Mouse (Mus musculus) adipocyte (in vitro differentiated cells): ENCODE data around the gene Tldc1.

ENCODE experiments used
- DNase-seq: peaks from one replicate; pipeline ENCODE4 v3.0.0-alpha.2; 2016; ENCODE audit warnings: low spot score

Tldc1 gene

DNA sequence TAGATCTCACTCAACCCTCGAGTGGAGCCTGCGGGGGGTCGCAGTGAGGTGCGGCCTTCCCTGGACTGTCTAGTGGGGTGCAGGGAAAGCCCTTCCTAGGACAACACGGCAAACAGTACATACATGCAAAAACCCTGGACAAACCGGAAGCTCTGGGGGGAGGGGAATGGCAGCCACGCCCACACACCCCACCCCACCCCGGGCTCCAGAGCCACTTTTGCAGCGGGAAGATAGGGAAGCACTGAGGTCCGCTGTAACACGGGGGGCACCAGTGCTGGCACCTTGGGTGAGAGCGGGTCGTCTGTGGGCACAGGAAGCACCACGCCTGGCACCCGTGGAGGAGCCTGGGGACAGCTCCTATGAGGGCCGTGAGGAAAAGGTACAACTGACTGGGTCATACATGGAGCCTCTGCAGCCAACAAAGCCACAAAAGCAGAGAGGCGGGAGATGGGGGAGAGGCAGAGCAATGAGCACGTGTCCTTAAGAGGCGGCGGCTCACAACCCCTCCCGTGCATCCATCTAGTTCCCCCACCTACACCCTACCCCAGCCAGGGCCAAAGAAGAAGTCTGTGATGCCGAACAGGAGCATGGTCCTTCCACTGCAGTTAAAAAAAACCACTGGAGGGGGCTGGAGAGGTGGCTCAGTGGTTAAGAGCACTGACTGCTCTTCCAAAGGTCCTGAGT lies 12.3 kb downstream of the Tldc1 start:
- DNase-seq, result no peak

DNA sequence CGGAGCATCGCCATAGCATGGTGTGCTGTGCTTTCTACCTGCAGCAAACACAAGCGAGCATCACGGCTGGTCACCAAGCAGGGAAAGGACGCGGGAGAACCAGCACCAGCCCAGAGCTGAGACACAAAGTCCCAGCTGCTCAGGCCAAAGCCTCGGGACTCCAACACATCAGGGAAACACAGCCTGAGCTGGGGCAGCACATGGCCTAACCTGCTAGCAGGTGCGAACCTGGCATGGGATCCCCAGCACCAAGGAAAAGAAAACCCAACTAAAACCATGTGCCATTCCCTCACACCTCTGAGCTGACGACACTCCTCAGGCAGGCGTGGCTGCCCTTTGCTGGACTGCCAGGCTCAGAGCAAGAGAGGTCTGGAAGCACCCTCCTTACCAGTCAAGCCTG lies 12.9 kb downstream of the Tldc1 start:
- no peak for DNase-seq

DNA sequence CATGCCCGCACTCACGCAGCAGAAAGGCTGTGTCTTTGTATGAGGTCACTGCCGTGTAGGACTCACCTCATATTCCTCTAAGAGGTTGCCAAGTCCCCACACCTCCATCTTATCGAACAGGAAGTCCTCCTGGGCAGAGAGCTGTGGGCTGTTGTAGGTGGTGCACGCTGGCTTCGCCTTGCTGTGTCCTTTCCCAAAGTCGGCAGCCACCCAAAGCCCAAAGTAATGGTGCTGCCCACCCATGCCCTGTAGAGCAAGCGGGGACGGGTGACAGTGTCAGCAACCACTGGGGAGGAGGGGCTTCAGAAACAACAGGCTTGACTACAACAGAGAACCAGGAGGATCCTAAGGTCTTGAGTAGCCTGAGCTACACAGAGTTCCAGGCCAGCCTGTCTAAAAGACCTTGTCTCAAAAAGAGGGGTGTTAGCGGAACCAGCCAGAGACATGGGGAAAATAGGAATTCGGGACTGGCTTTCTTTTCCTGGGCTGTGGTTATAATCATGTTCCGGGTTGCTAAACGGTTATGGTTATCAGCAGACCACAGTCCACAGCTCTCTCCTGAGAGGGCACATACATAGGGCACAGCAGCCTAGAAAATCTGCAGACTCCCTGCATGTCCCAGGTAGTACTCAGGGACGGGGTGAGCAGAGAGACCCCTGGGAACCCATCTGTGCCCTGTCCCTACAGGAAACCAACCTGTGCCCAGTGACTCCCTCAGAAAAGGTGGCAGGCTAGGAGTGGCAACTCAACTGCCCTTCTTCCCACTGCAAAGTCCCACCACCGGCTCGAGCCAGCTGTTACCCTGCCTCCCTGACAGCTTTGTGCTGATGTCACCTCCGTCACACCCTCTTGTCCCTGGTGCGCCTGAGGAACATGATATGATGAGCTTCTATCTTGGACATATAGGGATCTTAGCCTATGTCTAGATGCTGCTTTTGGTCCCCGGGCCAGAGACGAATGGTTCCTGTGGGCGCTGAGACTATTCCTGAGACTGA lies 15.7 kb downstream of the Tldc1 start:
- DNase-seq, result no peak

DNA sequence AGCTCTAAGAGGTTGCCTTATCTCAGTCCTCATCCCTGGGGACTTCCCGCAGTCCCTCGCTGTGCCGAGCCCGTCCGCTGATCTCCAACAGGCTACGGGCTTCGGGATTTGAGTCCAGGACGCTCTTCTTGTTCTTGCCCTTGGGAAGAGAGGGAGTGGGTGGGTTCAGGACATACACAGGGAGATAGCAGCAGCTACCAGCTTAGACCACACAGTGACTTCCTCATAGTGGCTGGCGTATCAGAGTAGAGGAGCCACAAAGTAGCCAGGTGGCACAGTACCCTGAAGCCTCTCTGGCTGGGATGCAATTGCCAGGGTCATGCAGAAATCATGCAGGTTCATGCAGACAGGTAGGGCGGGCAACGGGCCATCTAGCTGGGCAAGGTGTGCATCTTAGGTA lies 16.5 kb downstream of the Tldc1 start:
- DNase-seq, result no peak

DNA sequence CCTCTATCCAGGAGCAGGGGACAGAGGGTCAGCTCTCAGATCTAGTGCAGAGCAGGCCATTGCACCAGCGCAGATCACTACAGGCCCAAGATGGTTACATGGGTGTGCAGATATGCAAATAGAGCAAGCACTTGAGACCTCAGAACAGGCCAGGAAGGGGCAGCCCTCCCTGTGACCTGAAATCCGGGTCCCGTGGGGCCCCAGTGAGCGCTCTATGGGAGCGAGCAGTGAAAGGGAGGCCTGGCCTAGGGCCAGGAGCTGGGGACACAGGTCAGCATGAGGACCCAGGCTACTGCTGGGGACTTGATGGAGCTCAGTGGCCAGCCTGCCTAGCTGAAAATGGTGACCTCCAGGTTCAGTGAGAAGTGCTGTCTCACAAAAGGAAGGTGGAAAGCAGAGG lies 21.7 kb downstream of the Tldc1 start:
- no peak for DNase-seq

DNA sequence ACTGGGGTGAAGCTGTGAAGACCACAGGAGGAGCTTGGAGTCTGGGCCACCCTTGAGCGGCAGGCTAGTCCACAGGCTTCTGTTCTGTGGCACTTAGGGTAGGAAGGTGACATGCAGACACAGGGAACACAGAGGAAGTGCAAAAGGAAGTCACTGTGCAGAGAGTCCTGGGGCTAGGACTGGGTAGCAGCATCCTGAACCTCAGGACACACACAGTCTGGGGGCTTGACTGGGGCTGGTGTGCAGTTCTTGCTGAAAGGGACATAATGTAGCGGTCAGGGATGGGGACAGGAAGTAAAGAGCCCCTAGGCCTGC lies 22.1 kb downstream of the Tldc1 start:
- DNase-seq, result no peak

DNA sequence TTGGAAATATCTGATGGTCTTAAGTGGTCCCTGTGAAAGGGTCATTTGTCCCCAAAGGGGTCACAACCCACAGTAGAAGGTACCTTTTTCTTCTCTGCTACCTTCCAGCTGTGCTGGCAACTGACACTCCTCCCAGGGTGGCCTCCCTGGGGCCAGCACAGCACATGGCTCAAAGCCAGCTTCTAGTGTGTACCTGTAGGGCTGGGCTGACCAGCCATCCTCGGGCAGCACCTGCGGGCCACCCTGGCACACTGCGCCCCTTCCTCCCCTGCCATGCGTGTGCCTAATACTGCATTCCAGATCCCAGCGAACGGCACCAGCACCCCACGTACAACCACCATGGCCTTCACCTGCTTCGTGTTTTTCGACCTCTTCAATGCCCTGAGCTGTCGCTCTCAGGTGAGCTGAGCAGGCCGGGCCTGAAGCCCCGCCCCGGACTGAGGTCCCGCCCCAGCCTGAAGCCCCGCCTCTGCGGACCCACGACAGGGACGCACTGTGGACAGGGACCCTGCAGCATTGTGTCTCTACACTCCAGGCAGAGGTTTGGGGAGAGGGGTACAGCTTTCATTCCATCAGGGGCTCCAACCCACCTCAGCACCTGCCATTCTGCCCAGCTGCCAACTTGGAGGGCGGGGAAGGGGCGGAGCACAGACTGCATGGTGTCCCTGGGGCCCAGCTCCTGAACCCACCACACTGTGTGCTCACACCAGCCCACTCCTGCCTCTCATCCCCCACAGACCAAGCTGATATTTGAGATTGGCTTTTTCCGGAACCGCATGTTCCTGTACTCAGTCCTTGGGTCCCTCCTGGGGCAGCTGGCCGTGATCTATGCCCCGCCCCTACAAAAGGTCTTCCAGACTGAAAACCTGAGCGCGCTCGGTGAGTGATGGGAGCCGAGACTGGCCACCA lies 22.7 kb downstream of the Tldc1 start:
- DNase-seq, result no peak

DNA sequence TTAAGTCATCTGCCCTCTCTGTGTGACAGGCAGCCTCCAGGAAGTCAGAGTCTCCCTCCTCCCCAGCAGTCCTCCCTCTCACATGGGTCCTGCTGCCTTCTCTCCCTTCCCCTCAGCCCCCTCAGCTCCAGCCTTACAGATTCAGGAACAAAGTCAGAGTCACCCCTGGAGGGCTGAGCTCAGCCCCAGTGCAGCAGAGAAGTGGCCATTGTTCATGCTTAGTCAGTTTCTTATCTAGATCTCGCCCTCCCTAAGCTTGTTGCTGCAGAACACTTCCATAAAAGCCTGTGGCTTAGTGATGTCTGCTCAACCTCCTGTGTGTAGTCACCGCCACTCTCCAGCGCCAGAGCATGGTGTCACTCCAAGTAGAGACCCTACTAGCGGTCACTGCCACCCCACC lies 33.6 kb downstream of the Tldc1 start:
- no peak for DNase-seq

DNA sequence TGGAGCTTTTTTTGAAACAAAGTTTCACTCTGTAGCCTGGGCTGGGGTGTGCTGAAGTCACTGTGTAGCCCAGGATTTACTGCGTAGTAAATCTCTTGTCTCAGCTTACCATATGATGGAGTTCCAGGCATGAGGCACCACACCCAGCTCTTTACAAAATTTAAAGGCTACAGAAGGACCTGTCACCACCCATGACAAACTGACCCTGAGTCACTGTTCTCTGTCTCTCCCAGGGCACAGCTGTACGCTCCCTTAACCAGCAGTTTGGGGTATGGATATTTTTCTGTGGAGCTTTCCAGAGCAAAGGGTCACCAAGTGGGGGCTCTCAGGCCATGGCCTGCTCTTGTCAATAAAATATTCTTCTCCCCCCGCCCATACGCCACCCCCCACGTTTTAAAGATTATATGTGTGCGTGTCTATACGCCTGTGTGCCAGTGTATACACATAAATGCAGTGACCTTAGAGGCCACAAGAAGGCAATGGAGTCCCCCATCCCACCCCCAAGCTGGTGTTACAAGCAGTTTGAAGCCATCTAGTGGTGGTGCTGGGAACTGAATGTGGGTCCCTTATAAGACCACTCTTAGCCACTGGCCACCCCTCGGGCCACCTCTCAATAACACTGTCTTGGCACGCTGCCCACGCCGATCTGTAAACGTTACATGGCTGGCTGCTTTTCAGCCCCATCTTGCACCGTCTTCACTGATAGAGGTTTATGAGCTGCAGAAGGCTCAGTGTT lies 34.8 kb downstream of the Tldc1 start:
- peak; percentile 7 for DNase-seq

DNA sequence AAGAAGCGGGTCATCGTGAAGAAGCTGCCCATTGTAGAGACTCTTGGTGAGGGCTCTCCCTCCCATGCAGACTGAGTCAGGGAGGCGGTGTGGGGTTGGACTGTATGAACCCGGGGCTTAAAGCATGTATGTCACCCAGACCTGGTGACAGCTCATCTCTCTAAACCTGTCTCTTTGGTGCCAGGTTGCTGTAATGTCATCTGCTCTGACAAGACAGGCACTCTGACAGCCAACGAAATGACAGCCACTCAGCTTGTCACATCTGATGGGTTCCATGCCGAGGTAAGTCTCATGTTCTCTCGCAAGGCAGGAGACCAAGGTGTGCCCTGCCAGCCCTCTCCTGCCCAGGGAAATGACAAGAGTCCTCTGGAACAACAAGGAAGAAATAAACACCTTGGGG lies 35.8 kb downstream of the Tldc1 start:
- no peak for DNase-seq

DNA sequence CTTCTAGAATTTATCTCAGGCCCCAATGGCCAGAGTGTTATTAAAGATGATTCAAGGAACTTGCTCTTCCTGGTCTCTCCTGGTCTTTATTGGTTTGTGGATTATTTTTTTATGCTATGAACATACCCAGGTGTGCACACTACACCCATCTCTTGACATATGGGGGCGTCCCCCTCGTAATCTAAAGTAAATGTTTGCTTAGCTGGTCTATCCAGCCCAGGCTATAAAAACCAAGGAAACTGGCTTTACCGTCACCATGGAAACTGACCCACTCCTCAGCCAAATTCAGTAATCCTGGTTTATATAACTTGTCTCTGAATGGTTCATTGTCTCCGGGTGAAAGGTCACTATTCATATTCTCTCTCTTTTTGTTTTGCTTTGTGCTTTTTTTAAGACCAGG lies 37.6 kb downstream of the Tldc1 start:
- DNase-seq, result no peak

DNA sequence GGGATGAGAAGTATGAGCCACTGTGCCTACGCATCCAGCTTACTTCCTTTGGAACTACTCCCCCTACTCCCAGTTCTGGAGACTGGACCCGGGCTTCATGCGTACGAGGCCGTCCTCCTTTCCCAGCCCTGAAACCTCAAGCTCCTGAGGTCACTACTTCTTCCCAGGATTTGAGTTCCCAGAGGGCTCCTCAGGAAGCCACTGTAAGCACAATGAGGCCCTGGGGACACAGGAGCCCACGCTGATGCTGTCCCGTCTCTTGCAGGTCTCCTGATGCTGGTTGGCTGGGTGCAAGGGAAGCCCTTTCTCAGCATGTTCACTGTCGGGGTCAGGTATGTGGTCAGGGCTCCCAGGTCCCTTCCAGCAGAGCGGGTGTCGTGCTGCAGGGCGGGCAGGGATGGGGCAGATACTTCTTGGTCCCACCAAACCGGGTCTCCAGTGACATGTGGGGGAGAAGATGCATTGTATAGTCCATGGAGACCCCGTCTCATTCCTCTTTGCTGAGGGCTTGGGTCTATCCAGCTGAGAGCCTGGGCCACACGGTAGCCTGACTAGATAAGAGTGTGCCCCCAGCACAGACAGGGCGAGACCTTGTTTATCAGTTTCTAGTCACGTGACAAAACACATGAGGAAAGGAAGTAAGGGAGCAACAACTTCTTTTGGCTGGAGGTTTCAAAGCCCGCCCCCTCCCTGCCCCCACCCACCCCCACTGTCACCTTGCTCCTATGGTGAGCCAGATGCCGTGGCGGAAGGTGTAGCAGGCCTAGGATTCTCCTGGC lies 39.9 kb downstream of the Tldc1 start:
- DNase-seq, result no peak

DNA sequence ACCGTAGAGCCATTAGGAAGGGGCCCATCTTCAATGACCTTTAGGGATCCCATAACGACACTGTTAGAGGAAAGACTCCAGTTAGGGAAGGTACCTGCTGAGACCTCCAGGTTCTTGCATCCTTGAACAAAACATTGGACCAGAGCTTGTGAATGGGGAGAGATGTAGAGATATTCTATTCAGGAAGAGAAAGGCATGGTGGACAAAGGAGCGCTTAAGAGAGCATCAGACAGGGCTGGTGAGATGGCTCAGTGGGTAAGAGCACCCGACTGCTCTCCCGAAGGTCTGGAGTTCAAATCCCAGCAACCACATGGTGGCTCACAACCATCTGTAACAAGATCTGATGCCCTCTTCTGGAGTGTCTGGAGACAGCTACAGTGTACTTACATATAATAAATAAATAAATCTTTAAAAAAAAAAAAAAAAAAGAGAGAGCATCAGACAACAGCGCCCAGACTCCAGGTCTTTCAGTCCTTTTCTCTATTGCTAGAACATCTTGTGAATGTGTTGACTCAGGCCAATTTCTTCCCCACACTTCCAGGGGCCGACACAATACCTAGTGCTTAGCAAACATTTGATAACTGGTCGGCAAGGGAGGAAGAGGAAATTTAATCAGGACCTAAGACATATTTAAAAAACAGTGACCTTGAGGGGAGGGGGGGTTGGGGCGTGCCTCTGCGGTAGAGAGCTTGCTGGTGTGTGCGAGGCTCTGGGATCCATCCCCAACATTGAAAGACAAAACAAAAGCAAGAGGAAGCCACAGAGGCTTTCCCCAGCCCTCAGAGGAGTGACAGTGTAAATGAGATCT lies 40.9 kb downstream of the Tldc1 start:
- no peak for DNase-seq

DNA sequence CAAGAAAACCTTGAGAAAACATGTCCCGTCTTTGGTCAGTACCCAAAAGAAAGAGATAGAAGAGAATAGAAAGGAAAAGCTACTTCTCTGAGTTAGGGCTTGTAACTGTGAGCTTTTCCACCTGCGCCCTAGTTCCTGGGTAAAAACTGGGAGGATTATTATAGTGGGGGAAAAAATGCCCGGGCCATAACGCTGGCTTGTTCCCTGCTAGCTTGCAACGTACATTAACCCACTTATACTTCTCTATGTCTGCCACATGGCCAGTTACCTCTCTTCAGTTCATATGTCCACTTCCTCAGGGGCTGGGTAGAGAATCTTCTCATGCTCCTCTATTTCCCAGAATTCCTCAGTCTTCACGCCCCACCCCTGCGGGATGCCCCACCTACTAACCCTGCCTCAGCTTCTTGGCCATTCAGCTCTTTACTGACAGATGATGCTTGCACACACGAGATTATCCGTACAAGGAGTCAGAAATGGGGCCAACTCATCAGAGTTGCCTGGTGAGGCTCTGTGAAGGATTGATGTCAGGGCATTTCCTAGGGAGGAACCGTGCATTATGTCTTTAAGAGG lies 41.8 kb downstream of the Tldc1 start:
- no peak for DNase-seq

DNA sequence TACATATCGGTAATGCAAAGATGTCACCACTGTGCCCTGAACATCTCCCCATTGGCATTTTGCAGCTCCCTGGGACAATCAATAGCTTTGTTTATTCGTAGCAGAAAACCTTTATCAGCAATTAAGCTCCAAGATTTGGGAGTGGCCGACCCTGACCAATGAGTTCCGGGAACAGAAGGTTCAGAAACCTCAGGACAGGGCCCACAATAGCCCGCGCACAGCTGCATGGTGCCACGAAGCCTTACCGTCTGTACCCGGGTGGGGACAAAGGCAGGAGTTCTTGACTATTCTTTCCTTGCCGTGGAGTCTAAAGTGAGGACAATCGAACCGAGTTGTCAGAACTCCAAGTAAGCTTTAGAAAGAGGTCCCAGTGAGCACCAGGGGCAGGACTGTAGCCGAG lies 46.1 kb downstream of the Tldc1 start:
- no peak for DNase-seq

DNA sequence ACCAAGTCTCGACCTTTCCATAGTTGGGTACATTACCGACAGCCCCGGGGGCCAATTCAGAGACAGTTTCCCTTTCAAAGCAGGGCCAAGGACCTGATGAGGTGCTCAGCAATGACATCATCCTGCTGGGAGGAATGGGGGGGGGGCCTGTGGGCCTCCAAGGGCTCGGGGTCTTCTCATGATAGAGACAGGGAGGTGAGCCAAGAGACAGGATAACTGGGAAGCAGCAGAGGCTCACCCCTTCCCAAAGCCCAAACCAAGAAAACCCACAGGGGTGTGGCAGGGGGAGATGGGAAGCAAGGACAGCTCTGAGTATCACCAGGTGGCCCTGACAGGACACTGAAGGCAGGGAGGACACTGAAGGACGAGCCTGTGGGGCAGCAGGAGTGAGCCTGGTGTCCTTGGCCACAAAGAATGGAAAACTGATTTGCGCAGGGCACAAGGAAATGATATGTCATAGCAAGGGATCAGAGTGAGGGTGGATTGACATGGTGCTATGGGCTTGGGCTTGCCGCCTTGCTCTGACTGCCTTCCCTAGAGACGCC lies 49.8 kb downstream of the Tldc1 start:
- DNase-seq, result no peak

DNA sequence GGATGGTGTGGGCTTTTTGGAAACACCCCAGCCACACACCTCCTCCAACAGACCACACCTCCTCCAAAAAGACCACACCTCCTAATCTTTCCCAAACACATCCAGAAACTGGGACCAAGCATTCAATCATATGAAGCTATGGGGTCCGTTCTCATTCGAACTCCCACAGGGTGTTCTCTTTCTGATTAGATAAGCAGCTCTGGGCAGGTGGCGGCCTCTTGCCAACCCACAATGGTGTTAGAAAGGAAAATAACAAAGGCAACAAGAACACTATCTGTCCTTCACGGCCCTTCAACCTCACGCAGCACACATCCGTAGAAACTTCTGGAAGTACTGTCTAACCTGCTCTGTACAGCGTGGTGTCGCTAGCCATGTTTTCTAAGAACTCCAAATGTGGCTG lies 51.1 kb downstream of the Tldc1 start:
- no peak for DNase-seq

DNA sequence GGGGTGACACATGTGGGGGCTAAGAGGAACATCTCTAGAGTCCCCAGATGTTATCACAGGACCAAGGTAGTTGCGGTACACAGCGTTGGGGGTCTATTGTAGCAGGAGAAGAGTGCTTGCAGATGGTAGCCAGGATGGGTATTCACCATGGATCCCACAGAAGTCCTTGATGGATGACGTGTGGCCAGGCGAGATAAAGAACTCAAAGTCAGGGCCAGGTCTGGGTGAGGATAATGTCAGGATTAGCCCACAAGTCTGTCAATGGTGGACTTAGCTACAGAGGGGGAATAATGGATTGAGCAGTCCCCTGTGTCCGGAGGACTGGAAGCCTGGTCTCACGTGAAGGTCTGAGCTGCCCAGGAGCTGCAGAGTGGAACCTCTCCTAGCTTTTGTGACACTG lies 53.6 kb downstream of the Tldc1 start:
- no peak for DNase-seq

DNA sequence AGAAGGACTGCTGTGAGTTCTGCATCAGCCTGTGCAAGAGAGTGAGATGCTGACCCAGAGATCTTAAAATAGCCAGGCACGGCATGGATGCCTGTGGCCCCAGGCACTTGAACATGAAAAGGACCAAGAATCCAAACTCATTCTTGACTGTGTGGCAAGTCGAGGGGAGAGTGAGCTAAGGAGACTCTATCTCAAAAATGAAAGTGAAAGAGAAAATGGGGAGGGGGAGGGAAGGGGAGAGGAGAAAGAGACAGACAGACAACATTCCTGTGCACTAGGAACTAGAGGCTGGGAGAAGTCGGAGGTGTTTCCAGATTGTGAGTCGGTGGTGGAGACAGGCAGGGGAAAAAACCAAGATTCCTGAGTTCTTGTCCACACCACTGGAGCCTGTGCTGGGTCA lies 54.5 kb downstream of the Tldc1 start:
- DNase-seq, result no peak

DNA sequence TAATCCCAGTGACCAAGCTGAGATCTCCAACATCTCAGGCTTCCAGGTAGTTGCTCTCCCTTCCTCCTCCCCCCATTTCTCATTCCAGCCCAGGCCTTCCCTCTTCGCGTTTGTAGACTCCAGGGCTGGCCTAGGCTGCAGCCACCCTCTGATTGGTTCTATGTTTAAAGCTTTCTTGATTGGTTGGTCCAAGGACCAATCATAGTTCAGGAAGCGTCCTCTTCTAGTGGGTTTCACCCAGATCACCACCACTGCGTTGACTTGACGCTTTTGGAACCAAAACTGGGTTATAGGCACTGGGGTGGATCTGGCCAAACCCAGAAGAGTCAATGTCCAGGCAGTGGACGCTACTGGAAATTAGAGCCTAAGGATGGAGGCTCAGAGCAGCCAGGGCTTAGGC lies 55.9 kb downstream of the Tldc1 start:
- no peak for DNase-seq
